Mouse (Mus musculus) midbrain, embryonic 14.5 days (tissue): ENCODE data around the gene Akap2. TPM values are rescaled to one million over a fixed set of nuclear protein-coding genes. Genes with fewer than 3 reads are reported as not detected.

Source experiments
- ATAC-seq: fragments of 200-750 bp; cut with Nextera tagmentation; 2 replicates; pipeline ENCODE4 v1.8.0; 2017; ENCODE audit warnings: moderate number of reproducible peaks, moderate library complexity; ENCODE audit not compliant: low FRiP score, low TSS enrichment
- DNase-seq: peaks from one replicate; pipeline ENCODE4 v3.0.0-alpha.2; 2015
- H3K27ac ChIP-seq: fragments of 300-500 bp; sonication (generic); replicated peaks from 2 replicates; pipeline ENCODE4 v1.5.1; 2014; ENCODE audit warnings: mild to moderate bottlenecking, low read depth, low read length, moderate library complexity
- H3K27me3 ChIP-seq: fragments of 300-500 bp; sonication (generic); 2 replicates; pipeline ENCODE4 v1.6.1; 2014; ENCODE audit warnings: low read length, control low read depth, mixed read lengths; ENCODE audit not compliant: control insufficient read depth, insufficient read depth
- H3K36me3 ChIP-seq: fragments of 300-500 bp; sonication (generic); 2 replicates; pipeline ENCODE4 v1.6.1; 2014; ENCODE audit warnings: low read length, control low read depth; ENCODE audit not compliant: control insufficient read depth, insufficient read depth
- H3K4me1 ChIP-seq: fragments of 300-500 bp; sonication (generic); 2 replicates; pipeline ENCODE4 v1.6.1; 2014; ENCODE audit warnings: mild to moderate bottlenecking, antibody characterized with exemption, low read length, control low read depth; ENCODE audit not compliant: control insufficient read depth, insufficient read depth
- H3K4me2 ChIP-seq: fragments of 300-500 bp; sonication (generic); 2 replicates; pipeline ENCODE4 v1.6.1; 2014; ENCODE audit warnings: mild to moderate bottlenecking, low read length, moderate library complexity
- H3K4me3 ChIP-seq: fragments of 300-500 bp; sonication (generic); replicated peaks from 2 replicates; pipeline ENCODE4 v1.5.1; 2014; ENCODE audit warnings: low read depth, low read length
- H3K9ac ChIP-seq: fragments of 300-500 bp; sonication (generic); replicated peaks from 2 replicates; pipeline ENCODE4 v1.6.1; 2014; ENCODE audit warnings: mild to moderate bottlenecking, low read length, moderate library complexity
- H3K9me3 ChIP-seq: fragments of 300-500 bp; sonication (generic); 2 replicates; pipeline ENCODE4 v1.6.1; 2016; ENCODE audit warnings: low read length, control low read depth, mixed read lengths; ENCODE audit not compliant: control insufficient read depth
- WGBS: fragments of 180-500 bp; shearing (Covaris S2); extraction: QIAGEN DNeasy Blood & Tissue Kit; methylation state at CpG from one replicate; pipeline ENCODE4 v1.1.7; 2014; 5-methylcytosine and 5-hydroxymethylcytosine counted together
- polyA plus RNA-seq: library from polyadenylated mRNA; unstranded; fragments of >200 nt; fragmentation: Nextera tagmentation; extraction: Ambion mirVana; gene quantifications from 2 replicates; pipeline ENCODE4 v1.2.1, GENCODE M21; 2014

Akap2 gene
- polyA plus RNA-seq, 1 experiment from 2014 or later, result 10.6 TPM

DNA sequence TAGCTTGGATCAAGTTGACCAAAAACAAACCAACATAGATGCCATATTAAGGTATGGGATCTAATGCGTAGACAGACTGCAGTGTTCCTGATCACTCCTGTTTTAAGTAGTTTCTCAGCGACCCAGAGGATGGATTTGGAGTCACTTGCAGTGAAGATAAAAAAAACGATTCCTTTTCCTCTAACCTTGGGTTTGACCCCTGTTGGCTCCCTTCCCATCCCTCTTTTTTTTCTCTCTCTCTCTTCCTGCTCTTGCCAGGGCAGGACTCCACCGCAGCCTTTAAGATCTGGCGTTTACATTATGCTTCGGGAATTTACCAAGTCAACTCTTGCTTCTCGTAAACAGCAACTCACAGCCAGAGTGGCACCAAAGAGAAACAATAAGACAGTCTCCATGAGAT is 83.8 kb downstream of the Akap2 start:
- H3K4me2 ChIP-seq, result no peak overlapping the region
- no peaks in the 10 kb centered on the region for H3K27me3 ChIP-seq
- 87% methylated on average over 7 of the region's 7 CpGs for WGBS
- H3K27ac ChIP-seq, result no peak overlapping the region
- H3K4me3 ChIP-seq, result no peak overlapping the region
- no peaks in the 10 kb centered on the region for H3K9me3 ChIP-seq
- H3K9ac ChIP-seq, result no peak overlapping the region
- no peaks in the 10 kb centered on the region for H3K36me3 ChIP-seq
- H3K4me1 ChIP-seq, result no peaks in the 10 kb centered on the region
- ATAC-seq (no peak), DNase-seq (no peak)

DNA sequence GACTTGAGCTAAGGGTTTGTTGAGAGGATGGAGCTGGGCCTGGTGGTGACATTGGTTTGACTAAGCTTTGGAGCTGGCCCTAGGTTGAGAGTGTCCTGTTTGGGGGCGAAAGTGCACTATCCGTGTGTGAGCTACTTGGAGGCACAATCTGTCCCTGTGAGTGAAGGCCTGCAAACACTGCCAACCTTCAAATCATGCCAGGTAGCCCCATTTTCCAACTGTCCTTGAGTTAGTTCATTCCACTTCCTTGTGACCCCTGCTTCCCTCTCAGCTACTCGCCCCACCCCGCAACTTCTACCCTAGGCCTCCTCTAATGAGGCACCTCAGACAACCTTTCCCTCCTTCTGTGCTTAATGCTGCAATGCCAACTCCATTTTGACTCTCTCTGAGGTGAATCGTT is 84.5 kb downstream of the Akap2 start:
- H3K4me1 ChIP-seq, result no peaks in the 10 kb centered on the region
- H3K9me3 ChIP-seq, result no peaks in the 10 kb centered on the region
- no peak overlapping the region for H3K4me2 ChIP-seq
- H3K4me3 ChIP-seq, result no peak overlapping the region
- H3K36me3 ChIP-seq, result no peaks in the 10 kb centered on the region
- DNase-seq, result no peak
- H3K27me3 ChIP-seq, result no peaks in the 10 kb centered on the region
- H3K27ac ChIP-seq, result no peak overlapping the region
- no peak for ATAC-seq
- 94% methylated on average over 5 of the region's 5 CpGs for WGBS
- H3K9ac ChIP-seq, result no peak overlapping the region

- DNase-seq, result no peak
- H3K9me3 ChIP-seq, result no peaks in the 10 kb centered on the region
- 84% methylated on average over 3 of the region's 3 CpGs for WGBS
- H3K4me1 ChIP-seq, result no peaks in the 10 kb centered on the region
- H3K9ac ChIP-seq, result no peak overlapping the region
- H3K27ac ChIP-seq, result no peak overlapping the region
- ATAC-seq, result no peak
- H3K4me2 ChIP-seq, result no peak overlapping the region
- no peaks in the 10 kb centered on the region for H3K27me3 ChIP-seq
- no peaks in the 10 kb centered on the region for H3K36me3 ChIP-seq
- H3K4me3 ChIP-seq, result no peak overlapping the region
Measured at GRCm38 (mm10) chr4:57802411-57802810, 85.0 kb downstream of the Akap2 start.

- no peaks in the 10 kb centered on the region for H3K9me3 ChIP-seq
- 83% methylated on average over 6 of the region's 6 CpGs for WGBS
- no peak overlapping the region for H3K9ac ChIP-seq
- H3K36me3 ChIP-seq, result no peaks in the 10 kb centered on the region
- DNase-seq, result no peak
- no peak overlapping the region for H3K4me2 ChIP-seq
- no peaks in the 10 kb centered on the region for H3K4me1 ChIP-seq
- no peaks in the 10 kb centered on the region for H3K27me3 ChIP-seq
- no peak overlapping the region for H3K27ac ChIP-seq
- no peak for ATAC-seq
- H3K4me3 ChIP-seq, result no peak overlapping the region
Measured at GRCm38 (mm10) chr4:57804902-57805301, 87.4 kb downstream of the Akap2 start.

DNA sequence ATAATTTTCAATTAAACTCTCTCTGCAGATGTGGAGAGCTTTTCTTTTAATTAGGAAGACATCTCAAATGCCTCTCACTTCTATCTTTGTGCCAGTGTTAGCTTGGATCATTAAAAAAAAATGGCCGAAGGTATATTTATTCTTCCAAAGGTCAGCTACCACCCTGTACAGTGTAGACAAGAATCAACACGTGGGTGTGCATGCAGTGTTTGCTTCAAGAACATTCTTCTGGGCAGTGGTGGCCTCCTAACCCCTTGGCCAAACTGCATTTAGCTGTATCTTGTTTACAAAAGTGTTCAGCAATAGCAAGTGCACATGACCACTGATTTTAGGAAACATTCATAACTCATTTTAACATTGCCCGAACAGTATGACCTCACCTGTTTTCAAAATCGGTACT is 92.0 kb downstream of the Akap2 start:
- Histone ChIP-seq H3K4me1 (no peaks in the 10 kb centered on the region), H3K4me2 (no peak overlapping the region), H3K36me3 (no peaks in the 10 kb centered on the region), H3K4me3 (no peak overlapping the region), H3K27me3 (no peaks in the 10 kb centered on the region), H3K9me3 (no peaks in the 10 kb centered on the region), H3K27ac (no peak overlapping the region), H3K9ac (no peak overlapping the region)
- DNase-seq, result no peak
- WGBS, result 94% methylated on average over 4 of the region's 4 CpGs
- ATAC-seq, result no peak

DNA sequence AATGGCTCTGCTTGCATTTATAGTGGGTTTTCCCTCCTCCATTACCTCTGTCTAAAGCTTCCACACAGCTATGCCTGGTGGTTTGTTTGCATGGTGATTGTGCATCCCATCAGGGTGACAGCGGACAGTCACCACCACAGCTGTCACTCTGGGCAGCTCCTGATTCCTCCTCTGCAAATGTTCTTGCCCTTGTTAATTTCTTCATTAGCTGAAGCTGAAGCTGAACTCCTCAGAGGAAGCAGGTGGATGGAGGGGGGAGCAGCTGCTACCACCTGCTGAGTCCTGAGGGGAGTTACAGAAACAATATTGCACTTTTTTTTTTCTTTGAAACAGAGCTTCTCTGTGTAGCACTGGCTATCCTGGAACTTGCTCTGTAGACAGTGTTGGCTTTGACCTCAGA is 94.6 kb downstream of the Akap2 start:
- Histone ChIP-seq H3K4me1 (no peaks in the 10 kb centered on the region), H3K4me2 (no peak overlapping the region), H3K27ac (no peak overlapping the region), H3K36me3 (no peaks in the 10 kb centered on the region), H3K9me3 (no peaks in the 10 kb centered on the region), H3K9ac (no peak overlapping the region), H3K27me3 (no peaks in the 10 kb centered on the region), H3K4me3 (no peak overlapping the region)
- ATAC-seq (no peak), DNase-seq (no peak)
- 71% methylated on average over 1 of the region's 1 CpGs for WGBS

GRCm38 (mm10) chr4:57812916-57813575 is 95.6 kb downstream of the Akap2 start:
- Histone ChIP-seq H3K27ac (no peak overlapping the region), H3K9me3 (no peaks in the 10 kb centered on the region), H3K4me1 (no peaks in the 10 kb centered on the region), H3K4me2 (no peak overlapping the region), H3K4me3 (no peak overlapping the region), H3K36me3 (no peaks in the 10 kb centered on the region), H3K9ac (no peak overlapping the region), H3K27me3 (no peaks in the 10 kb centered on the region)
- 68% methylated on average over 7 of the region's 7 CpGs for WGBS
- DNase-seq (no peak), ATAC-seq (no peak)

DNA sequence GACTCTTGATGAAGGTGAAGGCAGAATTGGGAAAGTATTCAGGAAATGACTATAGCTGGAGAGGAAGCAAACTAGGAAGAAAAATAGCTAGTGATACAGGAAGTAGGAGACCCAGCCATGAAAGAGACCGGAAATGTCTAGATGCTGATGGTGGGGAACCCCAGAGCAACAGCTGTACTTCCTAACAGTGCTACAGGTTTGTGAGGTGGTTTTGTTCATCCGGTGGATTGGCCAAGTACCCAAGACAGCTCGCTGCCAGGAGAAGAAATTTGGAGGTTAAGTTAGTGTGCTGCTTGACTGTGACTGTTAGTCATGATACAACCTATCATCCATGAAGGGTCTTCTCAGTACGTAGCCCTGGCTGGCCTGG is 96.1 kb downstream of the Akap2 start:
- DNase-seq (no peak), ATAC-seq (no peak)
- Histone ChIP-seq H3K4me3 (no peak overlapping the region), H3K9ac (no peak overlapping the region), H3K27me3 (no peaks in the 10 kb centered on the region), H3K4me2 (no peak overlapping the region), H3K36me3 (no peaks in the 10 kb centered on the region), H3K27ac (no peak overlapping the region), H3K9me3 (no peaks in the 10 kb centered on the region), H3K4me1 (no peaks in the 10 kb centered on the region)
- 93% methylated on average over 4 of the region's 4 CpGs for WGBS

GRCm38 (mm10) chr4:57815355-57815754 is 97.9 kb downstream of the Akap2 start:
- Histone ChIP-seq H3K4me1 (no peaks in the 10 kb centered on the region), H3K9ac (no peak overlapping the region), H3K36me3 (no peaks in the 10 kb centered on the region), H3K27me3 (no peaks in the 10 kb centered on the region), H3K27ac (no peak overlapping the region), H3K9me3 (no peaks in the 10 kb centered on the region), H3K4me3 (no peak overlapping the region), H3K4me2 (no peak overlapping the region)
- DNase-seq, result no peak
- ATAC-seq, result no peak
- 91% methylated on average over 2 of the region's 2 CpGs for WGBS
